Mouse (Mus musculus) liver, embryonic 14.5 days (tissue): ENCODE data around the gene Gm43064. TPM values are rescaled to one million over a fixed set of nuclear protein-coding genes. Genes with fewer than 3 reads are reported as not detected.
"Not testable (repeated sequence)": the region's sequence is repeated elsewhere in the genome, so short reads cannot be mapped to it uniquely, and the experiment has no call there.

Source experiments
- ATAC-seq: fragments of 200-750 bp; cut with Nextera tagmentation; 2 replicates; pipeline ENCODE4 v1.8.0; 2017; ENCODE audit warnings: moderate number of reproducible peaks, mild to moderate bottlenecking, moderate library complexity; ENCODE audit not compliant: insufficient read depth
- DNase-seq, 3 experiments: peaks; one replicate each; pipeline ENCODE4 v3.0.0-alpha.2; 2012 to 2013; ENCODE audit warnings: low read depth in 3 of 3, low spot score in 3 of 3
- H3K27ac ChIP-seq: fragments of 300-500 bp; sonication (generic); 2 replicates; pipeline ENCODE4 v1.5.1; 2014; ENCODE audit warnings: moderate library complexity, mild to moderate bottlenecking, control low read depth, inconsistent platforms
- H3K27me3 ChIP-seq: fragments of 300-500 bp; sonication (generic); 2 replicates; pipeline ENCODE4 v1.6.1; 2014; ENCODE audit warnings: mild to moderate bottlenecking, low read length, moderate library complexity; ENCODE audit not compliant: control insufficient read depth, insufficient read depth
- H3K36me3 ChIP-seq: fragments of 300-500 bp; sonication (generic); replicated peaks from 2 replicates; pipeline ENCODE4 v1.6.1; 2014; ENCODE audit warnings: low read depth; ENCODE audit not compliant: control insufficient read depth, insufficient read depth
- H3K4me1 ChIP-seq, 2 experiments: fragments of 200-500 bp in 1 of 2; fragments of 300-500 bp in 1 of 2; sonication (generic) in 1 of 2; replicated peaks; 2 replicates each; pipeline ENCODE4 v1.6.1; 2012 to 2014; ENCODE audit warnings: antibody characterized with exemption in 1 of 2, inconsistent platforms in 1 of 2, low read length in 1 of 2; ENCODE audit not compliant: control insufficient read depth in 2 of 2, insufficient read depth in 2 of 2
- H3K4me2 ChIP-seq: fragments of 300-500 bp; sonication (generic); 2 replicates; pipeline ENCODE4 v1.6.1; 2014; ENCODE audit warnings: low read depth, mild to moderate bottlenecking, control low read depth, moderate library complexity
- H3K4me3 ChIP-seq, 2 experiments: fragments of 200-500 bp in 1 of 2; fragments of 300-500 bp in 1 of 2; sonication (generic) in 1 of 2; 2 replicates each; pipeline ENCODE4 v1.5.1; 2012 to 2014; ENCODE audit warnings: low read depth in 2 of 2, low read length in 2 of 2, mild to moderate bottlenecking in 2 of 2, control low read depth in 1 of 2, inconsistent platforms in 1 of 2, moderate library complexity in 1 of 2; ENCODE audit not compliant: insufficient read depth in 1 of 2
- H3K9ac ChIP-seq: fragments of 300-500 bp; sonication (generic); replicated peaks from 2 replicates; pipeline ENCODE4 v1.6.1; 2014; ENCODE audit warnings: mild to moderate bottlenecking, control low read depth, moderate library complexity
- H3K9me3 ChIP-seq: fragments of 300-500 bp; sonication (generic); 2 replicates; pipeline ENCODE4 v1.6.1; 2016; ENCODE audit warnings: low read length, mixed read lengths; ENCODE audit not compliant: control insufficient read depth
- CTCF ChIP-seq: IDR thresholded peaks from 2 replicates; pipeline ENCODE4 v1.5.1; 2016; ENCODE audit warnings: antibody characterized with exemption, low read depth, control low read depth
- EP300 ChIP-seq: IDR thresholded peaks from 2 replicates; pipeline ENCODE4 v1.6.1; 2016; ENCODE audit warnings: antibody characterized with exemption, low read depth
- WGBS: fragments of 180-500 bp; shearing (Covaris S2); extraction: QIAGEN DNeasy Blood & Tissue Kit; methylation state at CpG from one replicate; pipeline ENCODE4 v1.1.7; 2014; ENCODE audit not compliant: insufficient replicate concordance; 5-methylcytosine and 5-hydroxymethylcytosine counted together
- polyA plus RNA-seq, 2 experiments: library from polyadenylated mRNA; depleted of rRNA in 1 of 2; stranded (reverse) in 1 of 2; unstranded in 1 of 2; fragments of >200 nt; fragmentation: Nextera tagmentation in 1 of 2; extraction: Ambion mirVana in 1 of 2; gene quantifications; 2 replicates each; pipeline versions ENCODE4 v1.2.1 to v1.2.3; 2012 to 2014

The Gm43064 gene
- polyA plus RNA-seq, 2 experiments = 0.10 to 1.6 TPM

DNA sequence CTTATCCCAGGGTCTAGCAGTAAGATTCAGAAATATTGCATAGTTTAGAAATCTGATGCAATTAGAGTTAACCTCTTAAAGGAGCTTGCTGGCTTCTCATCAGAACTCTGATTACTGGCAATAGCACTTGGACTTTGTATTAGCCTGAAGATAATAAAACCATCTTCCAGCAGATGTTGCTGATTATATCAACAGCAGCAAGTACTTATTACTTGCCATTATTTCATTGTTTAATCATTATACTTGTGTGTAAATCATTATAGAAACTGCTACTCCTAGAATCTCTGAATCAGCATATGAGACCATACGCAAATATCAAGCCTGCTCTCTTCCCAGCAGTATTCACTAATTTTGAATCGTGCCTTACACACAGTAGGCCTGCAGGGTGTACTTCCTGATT is 24.6 kb downstream of the Gm43064 start:
- Histone ChIP-seq H3K27me3 (no peaks in the 10 kb centered on the region), H3K9me3 (no peaks in the 10 kb centered on the region), H3K4me2 (no peak overlapping the region), H3K9ac (no peak overlapping the region), H3K4me1 (peaks cover 9 to 13% of the 10 kb centered on the region in 2 experiments), H3K4me3 (no peak overlapping the region), H3K27ac (no peak overlapping the region), H3K36me3 (no peaks in the 10 kb centered on the region)
- ATAC-seq (no peak), DNase-seq (no peak)
- 79% methylated on average over 2 of the region's 2 CpGs for WGBS
- TF ChIP-seq CTCF = no peak
- no peak for TF ChIP-seq EP300

GRCm38 (mm10) chr3:103835272-103835950 is 26.0 kb downstream of the Gm43064 start:
- H3K27ac ChIP-seq = no peak overlapping the region
- TF ChIP-seq CTCF = no peak
- no peak for TF ChIP-seq EP300
- H3K4me2 ChIP-seq = no peak overlapping the region
- DNase-seq = no peak
- ATAC-seq = no peak
- peaks cover 9 to 13% of the 10 kb centered on the region in 2 experiments for H3K4me1 ChIP-seq
- H3K4me3 ChIP-seq = no peak overlapping the region
- WGBS = 72% methylated on average over 6 of the region's 6 CpGs
- H3K27me3 ChIP-seq = no peaks in the 10 kb centered on the region
- no peak overlapping the region for H3K9ac ChIP-seq
- H3K9me3 ChIP-seq = no peaks in the 10 kb centered on the region
- no peaks in the 10 kb centered on the region for H3K36me3 ChIP-seq

GRCm38 (mm10) chr3:103835951-103836310 is 26.6 kb downstream of the Gm43064 start:
- Histone ChIP-seq H3K4me2 (no peak overlapping the region), H3K9me3 (no peaks in the 10 kb centered on the region), H3K4me3 (no peak overlapping the region), H3K9ac (no peak overlapping the region), H3K27me3 (no peaks in the 10 kb centered on the region), H3K4me1 (peaks cover 9 to 13% of the 10 kb centered on the region in 2 experiments), H3K36me3 (no peaks in the 10 kb centered on the region), H3K27ac (no peak overlapping the region)
- TF ChIP-seq EP300 (no peak), CTCF (no peak)
- no peak for ATAC-seq
- WGBS = 73% methylated on average over 10 of the region's 10 CpGs
- no peak for DNase-seq

DNA sequence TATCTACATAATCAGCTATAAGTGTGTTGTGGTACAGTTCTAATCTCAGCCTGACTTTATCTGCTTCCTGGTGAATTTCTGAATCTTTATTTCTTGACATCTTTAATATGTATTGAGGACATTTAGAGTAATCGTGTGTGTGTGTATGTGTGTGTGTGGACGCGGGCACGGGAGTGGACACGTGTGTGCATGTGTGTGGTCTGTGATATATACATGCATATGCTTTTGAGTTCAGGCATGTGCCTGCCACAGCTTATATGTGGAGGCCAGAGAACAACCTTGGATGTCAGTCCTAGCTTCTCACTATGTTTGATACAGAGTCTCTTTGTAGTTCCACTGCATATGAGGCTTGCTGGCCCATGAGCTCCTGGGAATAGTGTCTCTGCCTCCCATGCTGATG is 27.1 kb downstream of the Gm43064 start:
- ATAC-seq = no peak
- 92% methylated on average over 5 of the region's 5 CpGs for WGBS
- H3K4me3 ChIP-seq = no peak overlapping the region
- no peak for DNase-seq
- no peaks in the 10 kb centered on the region for H3K36me3 ChIP-seq
- H3K9ac ChIP-seq = no peak overlapping the region
- no peak overlapping the region for H3K4me2 ChIP-seq
- H3K27ac ChIP-seq = no peak overlapping the region
- no peak for TF ChIP-seq EP300
- TF ChIP-seq CTCF = no peak
- no peaks in the 10 kb centered on the region for H3K27me3 ChIP-seq
- no peaks in the 10 kb centered on the region for H3K9me3 ChIP-seq
- peaks cover 9 to 13% of the 10 kb centered on the region in 2 experiments for H3K4me1 ChIP-seq

DNA sequence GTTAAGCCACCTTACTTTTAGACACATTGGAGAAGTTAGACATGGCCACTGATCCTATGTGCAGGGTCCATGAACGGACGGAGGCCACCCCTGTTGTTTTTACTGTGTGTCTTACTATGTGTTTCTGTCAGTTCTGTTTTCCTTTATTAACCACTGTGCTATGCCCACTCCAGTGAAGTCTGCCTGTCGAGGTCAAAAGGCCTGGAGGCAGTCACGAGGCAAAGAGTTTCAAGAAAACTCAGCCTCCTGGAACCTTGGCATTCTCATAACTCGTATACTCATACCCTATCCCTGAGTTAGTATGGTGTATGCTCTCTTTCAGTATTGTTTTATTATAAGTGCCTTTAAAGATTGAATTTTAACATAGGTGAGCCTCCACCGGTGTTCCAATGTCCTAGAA is 30.3 kb downstream of the Gm43064 start:
- no peak for TF ChIP-seq CTCF
- TF ChIP-seq EP300 = no peak
- no peaks in the 10 kb centered on the region for H3K36me3 ChIP-seq
- H3K4me1 ChIP-seq = no peaks in the 10 kb centered on the region
- H3K4me3 ChIP-seq = no peak overlapping the region
- H3K27me3 ChIP-seq = no peaks in the 10 kb centered on the region
- 81% methylated on average over 6 of the region's 6 CpGs for WGBS
- H3K9ac ChIP-seq = no peak overlapping the region
- H3K9me3 ChIP-seq = no peaks in the 10 kb centered on the region
- no peak overlapping the region for H3K27ac ChIP-seq
- no peak for DNase-seq
- no peak for ATAC-seq
- no peak overlapping the region for H3K4me2 ChIP-seq

GRCm38 (mm10) chr3:103840195-103840594 is 30.8 kb downstream of the Gm43064 start:
- WGBS = 70% methylated on average over 3 of the region's 3 CpGs
- H3K4me1 ChIP-seq, H3K9me3 ChIP-seq, H3K4me2 ChIP-seq, H3K27ac ChIP-seq, H3K4me3 ChIP-seq, H3K27me3 ChIP-seq, H3K9ac ChIP-seq, DNase-seq, H3K36me3 ChIP-seq, ATAC-seq: not testable (repeated sequence)

DNA sequence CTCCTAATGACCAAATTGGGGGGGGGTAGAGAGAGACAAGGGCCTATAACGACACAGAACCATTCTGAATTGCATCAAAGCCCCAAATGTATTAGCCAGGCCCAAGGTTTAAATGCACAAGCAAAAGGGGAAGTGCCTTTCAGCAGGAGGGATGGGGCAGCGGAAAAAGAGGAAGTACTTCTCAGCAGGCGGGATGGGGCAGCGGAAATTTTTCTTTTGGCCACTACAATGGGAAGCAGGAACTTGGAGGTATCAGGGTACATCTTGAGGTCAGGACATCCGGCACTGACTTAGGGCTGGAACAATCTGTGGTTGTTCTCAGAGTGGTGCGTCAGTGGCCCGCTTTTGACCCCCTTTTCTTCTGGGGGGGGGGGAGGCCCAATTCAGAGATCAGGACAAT is 31.6 kb downstream of the Gm43064 start:
- DNase-seq, ATAC-seq, H3K36me3 ChIP-seq, H3K27me3 ChIP-seq, H3K4me3 ChIP-seq, H3K27ac ChIP-seq, H3K9ac ChIP-seq, H3K4me2 ChIP-seq, H3K9me3 ChIP-seq, H3K4me1 ChIP-seq: not testable (repeated sequence)
- 60% methylated on average over 7 of the region's 7 CpGs for WGBS
